Mouse (Mus musculus) gastrocnemius, postnatal 36 days (tissue): ENCODE data around the gene Herpud2. TPM values are rescaled to one million over a fixed set of nuclear protein-coding genes. Genes with fewer than 3 reads are reported as not detected.

ENCODE experiments used
- DNase-seq, 2 experiments: peaks; one replicate each; pipeline ENCODE4 v3.0.0; 2022
- intact Hi-C: fragments of 180-260 bp; cut with DNase I; formaldehyde crosslinking; loops from one replicate; pipeline ENCODE4 v1.15.1; 2025
- long read RNA-seq, 2 experiments: library from polyadenylated mRNA; stranded (forward); transcript quantifications; one replicate each; pipeline ENCODE4 v2.0.0; 2021
- total RNA-seq, 2 experiments: library from RNA; stranded (reverse); gene quantifications; 2 replicates each; pipeline ENCODE4 v1.2.3; 2021

Gene Herpud2
- 10 to 100 TPM; 36.5 to 40.1 TPM for total RNA-seq
- long read RNA-seq, experiment 1, transcript Herpud2-201 (8 exons, 2,781 nt), result major isoform, 20 of 45 reads
- long read RNA-seq, experiment 1, partial matches to known transcripts, result 1 of 45 reads
- long read RNA-seq, experiment 1, other reads (novel, unspliced or antisense), result 24 of 45 reads
- long read RNA-seq, experiment 2, transcript Herpud2-201 (8 exons, 2,781 nt), result major isoform, 21 of 40 reads
- long read RNA-seq, experiment 2, partial matches to known transcripts, result 1 of 40 reads
- long read RNA-seq, experiment 2, other reads (novel, unspliced or antisense), result 18 of 40 reads

- intact Hi-C loops, result no loop called here
- DNase-seq, result peak; percentile 78 to 91
These were observed at the start of gene Herpud2 for GRCm38 (mm10) chr9:25151611-25152241. Gene Herpud2, minus strand, starts transcription at chr9:25151820.

- DNase-seq, result no peak
- intact Hi-C loops, result no loop called here
These were observed 49.4 kb upstream of the Herpud2 start for GRCm38 (mm10) chr9:25200987-25201386.

GRCm38 (mm10) chr9:25200148-25200547 is 48.5 kb upstream of the Herpud2 start:
- intact Hi-C loops, result no loop called here
- no peak for DNase-seq

GRCm38 (mm10) chr9:25196746-25197145 is 45.1 kb upstream of the Herpud2 start:
- intact Hi-C loops, result no loop called here
- no peak for DNase-seq

- no peak for DNase-seq
- intact Hi-C loops, result no loop called here
These were observed 40.0 kb upstream of the Herpud2 start for GRCm38 (mm10) chr9:25191612-25192011.

GRCm38 (mm10) chr9:25186501-25186900 is 34.9 kb upstream of the Herpud2 start:
- intact Hi-C loops, result no loop called here
- DNase-seq, result no peak

GRCm38 (mm10) chr9:25185854-25186253 is 34.2 kb upstream of the Herpud2 start:
- no peak for DNase-seq
- intact Hi-C loops, result no loop called here

GRCm38 (mm10) chr9:25184606-25185005 is 33.0 kb upstream of the Herpud2 start:
- intact Hi-C loops, result no loop called here
- DNase-seq, result no peak

GRCm38 (mm10) chr9:25178066-25178465 is 26.4 kb upstream of the Herpud2 start:
- intact Hi-C loops, result loop anchor here (10.0 kb wide), 1 partner anchor 307 kb away; the partner anchor contains the start of gene Eepd1

GRCm38 (mm10) chr9:25177201-25177600 is 25.6 kb upstream of the Herpud2 start:
- intact Hi-C loops, result loop anchor here (10.0 kb wide), 1 partner anchor 308 kb away; the partner anchor contains the start of gene Eepd1
- DNase-seq, result peak in 1 of 2 experiments; percentile 7

More at GRCm38 (mm10) chr9:25178066-25178465, 26.4 kb upstream of the Herpud2 start:
- peak in 1 of 2 experiments; percentile 6 for DNase-seq

- intact Hi-C loops, result loop anchor here (10.0 kb wide), 1 partner anchor 308 kb away; the partner anchor contains the start of gene Eepd1
- peak in 1 of 2 experiments; percentile 13 for DNase-seq
These were observed 24.9 kb upstream of the Herpud2 start for GRCm38 (mm10) chr9:25176562-25176961.

GRCm38 (mm10) chr9:25175978-25176377 is 24.4 kb upstream of the Herpud2 start:
- intact Hi-C loops, result loop anchor here (2.0 to 10.0 kb wide), 2 partner anchors 77 to 309 kb away; partner anchors contain the start of genes Eepd1 and Sept7
- DNase-seq, result peak in 1 of 2 experiments; percentile 5

- intact Hi-C loops, result loop anchor here (2.0 to 10.0 kb wide), 2 partner anchors 78 to 310 kb away; partner anchors contain the start of genes Eepd1 and Sept7
- peak; percentile 78 for DNase-seq
These were observed 23.4 kb upstream of the Herpud2 start for GRCm38 (mm10) chr9:25175039-25175442.

- intact Hi-C loops, result loop anchor here (2.0 to 10.0 kb wide), 2 partner anchors 78 to 310 kb away; partner anchors contain the start of genes Eepd1 and Sept7
- no peak for DNase-seq
These were observed 23.0 kb upstream of the Herpud2 start for GRCm38 (mm10) chr9:25174614-25175013.

- no peak for DNase-seq
- intact Hi-C loops, result loop anchor here (10.0 kb wide), 1 partner anchor 312 kb away; the partner anchor contains the start of gene Eepd1
These were observed 21.6 kb upstream of the Herpud2 start for GRCm38 (mm10) chr9:25173171-25173570.

- DNase-seq, result no peak
- intact Hi-C loops, result loop anchor here (1.0 to 10.0 kb wide), 3 partner anchors 139 to 315 kb away; partner anchors contain the start of gene Eepd1
These were observed 18.0 kb upstream of the Herpud2 start for GRCm38 (mm10) chr9:25169626-25170025.

- intact Hi-C loops, result loop anchor here (2.0 kb wide), 1 partner anchor 141 kb away; no protein-coding TSS in a partner anchor
- peak; percentile 59 to 74 for DNase-seq
These were observed 16.0 kb upstream of the Herpud2 start for GRCm38 (mm10) chr9:25167458-25168084.

GRCm38 (mm10) chr9:25158218-25158617 is 6.6 kb upstream of the Herpud2 start:
- DNase-seq, result no peak
- intact Hi-C loops, result loop anchor here (5.0 kb wide), 1 partner anchor 434 kb away; no protein-coding TSS in a partner anchor

GRCm38 (mm10) chr9:25156377-25156776 is 4.8 kb upstream of the Herpud2 start:
- DNase-seq, result no peak
- intact Hi-C loops, result loop anchor here (5.0 kb wide), 1 partner anchor 436 kb away; no protein-coding TSS in a partner anchor

- DNase-seq, result no peak
- intact Hi-C loops, result no loop called here
These were observed 1.4 kb upstream of the Herpud2 start for GRCm38 (mm10) chr9:25153066-25153465.
